Mouse (Mus musculus) heart, embryonic 15.5 days (tissue): ENCODE measurements around the gene Aox1. TPM values are rescaled to one million over a fixed set of nuclear protein-coding genes. Genes with fewer than 3 reads are reported as not detected.
A peak's percentile ranks its signal among the peaks of the same experiment; 100 is the strongest.
"Not testable (repeated sequence)": the region's sequence is repeated elsewhere in the genome, so short reads cannot be mapped to it uniquely, and the experiment has no call there.

Experiments used
- ATAC-seq: fragments of 200-750 bp; cut with Nextera tagmentation; replicated peaks from 2 replicates; pipeline ENCODE4 v1.8.0; 2017; ENCODE audit warnings: low read depth, moderate TSS enrichment; ENCODE audit not compliant: insufficient number of reproducible peaks, insufficient read depth, low FRiP score
- H3K27ac ChIP-seq: fragments of 300-500 bp; sonication (generic); 2 replicates; pipeline ENCODE4 v1.5.1; 2015; ENCODE audit warnings: mild to moderate bottlenecking, inconsistent platforms
- H3K27me3 ChIP-seq: fragments of 300-500 bp; sonication (generic); 2 replicates; pipeline ENCODE4 v1.6.1; 2015; ENCODE audit warnings: inconsistent platforms
- H3K36me3 ChIP-seq: fragments of 300-500 bp; sonication (generic); 2 replicates; pipeline ENCODE4 v1.6.1; 2015; ENCODE audit warnings: mild to moderate bottlenecking, inconsistent platforms
- H3K4me1 ChIP-seq: fragments of 300-500 bp; sonication (generic); replicated peaks from 2 replicates; pipeline ENCODE4 v1.6.1; 2015; ENCODE audit warnings: inconsistent platforms
- H3K4me2 ChIP-seq: fragments of 300-500 bp; sonication (generic); 2 replicates; pipeline ENCODE4 v1.6.1; 2015; ENCODE audit warnings: inconsistent platforms, mild to moderate bottlenecking, moderate library complexity
- H3K4me3 ChIP-seq: fragments of 300-500 bp; sonication (generic); 2 replicates; pipeline ENCODE4 v1.5.1; 2015; ENCODE audit warnings: mild to moderate bottlenecking, inconsistent platforms
- H3K9ac ChIP-seq: fragments of 300-500 bp; sonication (generic); 2 replicates; pipeline ENCODE4 v1.6.1; 2015; ENCODE audit warnings: mild to moderate bottlenecking, inconsistent platforms
- H3K9me3 ChIP-seq: fragments of 300-500 bp; sonication (generic); replicated peaks from 2 replicates; pipeline ENCODE4 v1.6.1; 2016; ENCODE audit warnings: inconsistent platforms
- WGBS: fragments of 180-500 bp; shearing (Covaris S2); methylation state at CpG from one replicate; pipeline ENCODE4 v1.1.7; 2015; ENCODE audit warnings: mixed read lengths; 5-methylcytosine and 5-hydroxymethylcytosine counted together
- polyA plus RNA-seq: library from polyadenylated mRNA; unstranded; fragments of >200 nt; fragmentation: Nextera tagmentation; extraction: Ambion mirVana; gene quantifications from 2 replicates; pipeline ENCODE4 v1.2.1, GENCODE M21; 2015

Gene Aox1
- polyA plus RNA-seq, 1 experiment from 2014 or later, result 0.67 TPM

DNA sequence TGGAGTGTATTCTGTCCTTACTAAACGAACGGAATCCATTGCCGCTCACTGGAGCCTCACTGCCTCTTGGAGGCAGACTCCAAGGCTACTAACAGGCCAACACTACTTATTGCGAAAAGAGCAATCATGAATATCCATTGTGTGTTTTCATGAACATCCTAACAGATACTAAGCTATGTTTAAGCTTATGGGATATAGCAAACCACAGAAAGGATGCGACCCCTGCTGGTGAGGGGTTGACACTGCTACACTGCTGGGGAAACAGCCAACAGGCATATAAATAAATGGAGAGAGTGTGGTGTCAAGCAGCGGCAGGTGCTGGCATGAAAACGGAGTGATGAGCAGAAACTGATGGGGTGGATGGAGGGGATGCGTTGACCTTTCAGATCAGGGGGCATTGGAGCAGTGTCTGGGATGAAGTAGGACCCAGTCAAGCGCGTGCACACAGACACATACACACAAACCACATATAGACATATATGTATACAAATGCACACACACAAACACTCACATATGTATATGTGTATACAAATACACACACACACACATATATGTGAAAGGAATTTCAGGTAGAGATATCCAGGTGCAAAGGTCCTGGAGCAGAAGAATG, 1.5 kb downstream of the Aox1 start:
- peaks cover 30% of the 10 kb centered on the region for H3K4me1 ChIP-seq
- no peaks in the 10 kb centered on the region for H3K9me3 ChIP-seq
- no peak overlapping the region for H3K4me3 ChIP-seq
- peak overlapping the region; percentile 76 for H3K27ac ChIP-seq
- no peak for ATAC-seq
- 62% methylated on average over 10 of the region's 10 CpGs for WGBS
- no peaks in the 10 kb centered on the region for H3K36me3 ChIP-seq
- H3K4me2 ChIP-seq, result peak overlapping the region; percentile 75
- H3K27me3 ChIP-seq, result 0 out of 2 replicates have a peak, but pooled peaks cover 3% of the 10 kb centered on the region
- H3K9ac ChIP-seq, result no peak overlapping the region

DNA sequence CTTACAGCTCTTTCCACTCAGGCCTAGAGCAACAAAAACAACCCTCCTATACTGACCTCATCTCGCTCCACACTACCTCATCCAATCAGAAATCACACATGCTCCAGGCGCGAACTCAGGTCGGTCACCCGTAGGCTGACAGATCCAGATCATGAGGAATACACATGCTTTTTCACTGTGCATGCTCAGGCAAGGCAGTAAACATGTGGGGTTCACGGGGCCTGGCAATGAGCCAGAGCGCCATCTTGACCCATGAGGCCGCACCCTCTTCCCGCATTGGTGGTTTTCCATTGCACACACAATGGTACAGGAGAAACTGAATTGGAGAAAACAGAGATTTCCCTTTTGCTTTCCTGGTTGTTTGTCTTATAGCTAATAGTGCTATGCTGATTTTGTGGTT, 7.6 kb downstream of the Aox1 start:
- H3K4me2 ChIP-seq, H3K4me3 ChIP-seq, H3K27me3 ChIP-seq, H3K4me1 ChIP-seq, H3K9me3 ChIP-seq, H3K36me3 ChIP-seq, H3K27ac ChIP-seq, ATAC-seq, H3K9ac ChIP-seq: not testable (repeated sequence)
- WGBS, result 89% methylated on average over 9 of the region's 9 CpGs

DNA sequence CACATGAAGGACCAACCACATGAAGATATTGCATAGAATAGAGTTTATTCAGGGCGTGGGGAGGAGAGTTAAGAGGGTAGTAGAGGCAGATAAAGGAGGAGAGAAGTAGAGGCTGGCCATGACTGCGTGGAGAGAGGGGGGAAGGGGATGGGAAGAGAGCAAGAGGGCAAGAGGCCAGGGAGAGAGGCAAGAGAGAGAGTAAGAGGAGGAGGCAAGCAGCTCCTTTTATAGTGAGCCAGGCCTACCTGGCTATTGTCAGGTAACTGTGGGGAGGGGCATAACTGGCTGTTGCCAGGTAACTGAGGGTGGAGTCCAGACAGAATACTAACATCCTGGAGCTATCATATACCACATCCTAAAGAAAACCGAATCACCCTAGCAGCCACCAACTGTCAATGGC, 15.3 kb downstream of the Aox1 start:
- ATAC-seq, result no peak
- H3K9me3 ChIP-seq, result no peaks in the 10 kb centered on the region
- no peaks in the 10 kb centered on the region for H3K27me3 ChIP-seq
- H3K4me3 ChIP-seq, result no peak overlapping the region
- no peak overlapping the region for H3K9ac ChIP-seq
- 57% methylated on average over 3 of the region's 3 CpGs for WGBS
- H3K4me2 ChIP-seq, result no peak overlapping the region
- H3K36me3 ChIP-seq, result no peaks in the 10 kb centered on the region
- H3K27ac ChIP-seq, result no peak overlapping the region
- H3K4me1 ChIP-seq, result no peaks in the 10 kb centered on the region

DNA sequence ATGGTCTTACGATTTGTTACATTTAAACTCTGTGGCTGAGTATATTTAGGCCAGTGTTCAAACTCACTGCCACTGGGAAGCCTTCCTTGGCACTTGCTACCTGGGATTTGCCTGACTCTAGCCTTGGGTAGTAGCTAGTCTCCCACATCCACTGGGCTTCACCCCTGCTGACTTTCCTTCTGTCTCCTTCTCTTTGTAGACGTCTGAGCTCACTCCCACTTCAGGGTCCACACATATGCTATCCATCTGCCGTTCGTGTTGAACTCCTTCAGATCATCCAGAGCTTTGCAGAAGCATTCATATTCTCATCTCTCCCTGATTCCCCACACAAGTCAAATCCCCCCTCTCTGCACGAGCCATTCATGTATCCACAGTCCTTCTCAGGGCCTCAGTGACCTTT, 15.8 kb downstream of the Aox1 start:
- H3K27ac ChIP-seq, result no peak overlapping the region
- 68% methylated on average over 5 of the region's 5 CpGs for WGBS
- H3K27me3 ChIP-seq, result no peaks in the 10 kb centered on the region
- H3K4me3 ChIP-seq, result no peak overlapping the region
- no peak for ATAC-seq
- H3K4me2 ChIP-seq, result no peak overlapping the region
- no peaks in the 10 kb centered on the region for H3K36me3 ChIP-seq
- H3K9ac ChIP-seq, result no peak overlapping the region
- H3K9me3 ChIP-seq, result no peaks in the 10 kb centered on the region
- H3K4me1 ChIP-seq, result no peaks in the 10 kb centered on the region

DNA sequence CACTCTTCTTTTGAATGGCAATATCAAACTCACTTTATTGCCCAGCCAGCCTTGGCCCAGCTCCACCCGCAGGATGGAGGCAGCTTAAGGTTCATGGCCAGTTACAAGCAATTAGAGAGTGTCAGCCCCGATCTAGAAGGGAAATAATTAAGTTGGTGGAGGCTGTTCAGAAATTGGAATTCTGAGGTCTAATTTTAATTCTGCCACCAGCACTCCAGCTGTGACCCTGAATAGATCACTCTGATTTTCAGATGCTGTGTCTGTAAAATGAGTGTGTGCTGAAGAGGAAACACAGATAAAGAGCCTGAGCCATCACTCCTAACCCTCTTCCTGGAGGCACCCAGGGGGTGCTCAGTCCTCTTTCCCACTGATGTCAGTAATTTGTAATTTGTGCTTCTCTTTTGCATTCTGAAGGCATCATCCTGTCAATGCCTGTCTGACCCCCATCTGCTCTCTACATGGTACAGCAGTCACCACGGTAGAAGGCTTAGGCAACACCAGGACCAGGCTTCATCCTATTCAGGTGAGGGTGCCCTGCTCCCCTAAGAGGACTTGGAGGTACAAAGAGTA, 17.1 kb downstream of the Aox1 start:
- Histone ChIP-seq H3K27ac (no peak overlapping the region), H3K4me2 (no peak overlapping the region), H3K4me3 (no peak overlapping the region), H3K9me3 (no peaks in the 10 kb centered on the region), H3K9ac (no peak overlapping the region), H3K27me3 (no peaks in the 10 kb centered on the region), H3K36me3 (no peaks in the 10 kb centered on the region), H3K4me1 (no peaks in the 10 kb centered on the region)
- 69% methylated on average over 3 of the region's 3 CpGs for WGBS
- ATAC-seq, result no peak

DNA sequence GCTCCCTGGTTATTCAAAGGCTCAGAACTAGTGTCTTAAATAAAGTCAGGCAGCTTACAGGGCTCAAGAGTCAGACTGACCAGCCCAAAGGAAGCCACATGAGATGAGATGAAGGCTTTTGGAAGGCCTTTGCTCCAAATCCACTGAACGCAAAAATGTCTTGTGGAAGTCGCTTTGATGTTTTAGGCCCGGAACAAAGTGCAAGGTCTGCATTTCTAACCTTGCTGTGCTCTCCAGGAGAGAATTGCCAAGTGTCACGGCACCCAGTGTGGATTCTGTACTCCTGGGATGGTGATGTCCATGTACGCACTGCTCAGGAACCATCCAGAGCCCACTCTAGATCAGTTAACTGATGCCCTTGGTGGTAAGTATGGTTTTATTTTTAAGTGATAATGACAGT, 19.4 kb downstream of the Aox1 start:
- Histone ChIP-seq H3K27ac (no peak overlapping the region), H3K27me3 (no peaks in the 10 kb centered on the region), H3K4me2 (no peak overlapping the region), H3K36me3 (no peaks in the 10 kb centered on the region), H3K9ac (no peak overlapping the region), H3K9me3 (no peaks in the 10 kb centered on the region), H3K4me1 (no peaks in the 10 kb centered on the region), H3K4me3 (no peak overlapping the region)
- 87% methylated on average over 5 of the region's 5 CpGs for WGBS
- no peak for ATAC-seq

DNA sequence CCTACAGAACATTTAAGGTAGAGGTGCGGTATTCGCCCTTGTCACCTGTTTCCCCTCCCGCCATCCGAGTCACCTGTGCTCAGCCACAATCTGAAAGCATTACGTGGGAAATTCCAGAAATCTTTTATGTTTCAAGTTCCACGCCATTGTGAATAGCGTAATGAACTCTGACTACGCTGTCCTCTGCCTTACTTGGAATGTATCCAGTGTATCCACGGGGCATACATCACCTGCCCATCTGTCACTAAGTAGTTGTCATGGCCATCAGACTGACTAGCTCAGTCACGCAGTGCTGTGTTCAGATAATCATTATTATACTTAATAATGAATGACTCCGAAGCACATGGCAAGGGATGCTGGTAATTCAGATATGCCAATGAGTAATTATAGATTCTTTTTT, 25.9 kb downstream of the Aox1 start:
- no peak for ATAC-seq

DNA sequence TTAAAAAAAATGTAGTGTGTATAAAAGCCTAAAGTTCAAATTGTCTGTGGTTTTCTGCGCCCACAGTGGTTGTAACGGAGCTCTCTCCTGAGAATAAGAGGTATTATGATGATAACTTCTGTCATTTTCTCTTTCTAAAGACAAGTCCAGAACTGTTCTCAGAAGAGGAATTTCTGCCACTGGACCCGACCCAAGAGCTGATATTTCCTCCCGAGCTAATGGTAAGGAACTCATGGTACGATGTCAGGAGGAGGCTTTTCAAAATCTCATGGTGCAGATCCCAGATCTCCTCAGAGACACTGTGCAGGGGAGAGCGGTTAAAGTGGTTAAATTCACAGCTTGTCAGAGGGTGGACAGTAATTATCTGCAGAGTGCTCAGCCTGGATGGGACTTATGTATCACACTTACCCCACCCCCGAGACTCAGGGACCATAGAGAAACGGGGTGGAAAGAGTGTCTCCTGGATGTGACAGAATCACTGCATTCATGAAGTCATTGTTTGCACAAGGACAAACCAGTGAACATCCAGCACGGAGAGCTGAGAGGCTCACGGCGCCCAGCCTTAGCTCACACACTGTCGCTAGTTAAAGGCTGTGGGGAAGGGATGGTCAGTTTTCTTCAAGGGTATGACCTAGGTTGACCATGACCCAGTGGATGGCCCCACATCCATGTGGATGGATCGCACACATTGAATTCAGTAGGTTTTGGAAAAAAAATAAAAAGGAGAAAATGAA, 26.5 kb downstream of the Aox1 start:
- no peak overlapping the region for H3K9ac ChIP-seq

More for the DNA sequence above, 25.9 kb downstream of the Aox1 start:
- no peaks in the 10 kb centered on the region for H3K36me3 ChIP-seq
- 83% methylated on average over 11 of the region's 11 CpGs for WGBS
- H3K4me3 ChIP-seq, result no peak overlapping the region
- H3K4me2 ChIP-seq, result no peak overlapping the region
- no peaks in the 10 kb centered on the region for H3K9me3 ChIP-seq
- H3K4me1 ChIP-seq, result no peaks in the 10 kb centered on the region
- H3K27ac ChIP-seq, result no peak overlapping the region
- no peaks in the 10 kb centered on the region for H3K27me3 ChIP-seq
- H3K9ac ChIP-seq, result no peak overlapping the region

DNA sequence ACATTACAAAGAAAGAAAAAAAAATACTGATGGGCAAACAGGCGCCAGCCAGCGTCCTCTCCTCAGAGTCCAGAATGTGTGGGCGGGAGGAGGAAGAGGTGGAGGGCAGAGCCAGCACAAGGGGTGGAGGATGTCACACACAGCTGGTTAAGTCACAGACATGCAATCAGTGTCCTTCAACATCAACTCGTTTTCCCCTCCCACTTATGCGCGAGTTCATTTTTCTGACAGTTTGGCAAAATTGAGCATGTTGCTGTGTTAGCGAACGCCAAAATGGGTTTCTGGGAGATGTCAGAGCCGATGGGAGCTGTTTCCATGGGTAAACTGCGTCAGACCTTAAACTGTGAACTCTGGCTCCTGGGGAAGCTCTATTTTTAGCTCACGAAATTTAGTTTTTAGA, 27.2 kb downstream of the Aox1 start:
- WGBS, result 52% methylated on average over 11 of the region's 11 CpGs
- Histone ChIP-seq H3K4me2 (peak overlapping the region; percentile 35; the same call in 1 of the 2 replicates), H3K4me1 (no peaks in the 10 kb centered on the region), H3K36me3 (no peaks in the 10 kb centered on the region), H3K27ac (no peak overlapping the region), H3K27me3 (no peaks in the 10 kb centered on the region), H3K9me3 (no peaks in the 10 kb centered on the region), H3K9ac (no peak overlapping the region), H3K4me3 (no peak overlapping the region)
- no peak for ATAC-seq

More for the DNA sequence above, 26.5 kb downstream of the Aox1 start:
- 68% methylated on average over 13 of the region's 13 CpGs for WGBS
- Histone ChIP-seq H3K27me3 (no peaks in the 10 kb centered on the region), H3K9me3 (no peaks in the 10 kb centered on the region), H3K4me2 (peak overlapping the region; percentile 35; the same call in 1 of the 2 replicates), H3K4me3 (no peak overlapping the region), H3K36me3 (no peaks in the 10 kb centered on the region), H3K27ac (no peak overlapping the region), H3K4me1 (no peaks in the 10 kb centered on the region)
- no peak for ATAC-seq

DNA sequence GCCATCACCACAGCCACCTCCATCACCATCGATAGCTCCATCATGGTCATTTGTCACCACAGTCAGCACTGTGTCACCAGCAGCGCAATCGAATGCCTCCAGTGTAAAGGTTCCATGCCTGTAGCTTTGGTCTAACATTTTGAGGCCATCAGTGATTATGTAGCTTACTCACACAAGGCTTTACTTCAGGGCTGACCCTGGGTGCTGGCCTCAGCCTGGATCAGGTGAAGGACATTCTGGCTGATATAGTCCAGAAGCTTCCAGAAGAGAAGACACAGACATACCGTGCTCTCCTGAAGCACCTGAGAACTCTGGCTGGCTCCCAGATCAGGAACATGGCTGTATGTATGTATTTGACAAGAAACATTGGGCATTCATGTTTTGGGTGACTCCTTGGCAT, 29.1 kb downstream of the Aox1 start:
- ATAC-seq, result no peak
- no peak overlapping the region for H3K27ac ChIP-seq
- no peak overlapping the region for H3K9ac ChIP-seq
- no peak overlapping the region for H3K4me2 ChIP-seq
- WGBS, result 91% methylated on average over 4 of the region's 4 CpGs
- no peaks in the 10 kb centered on the region for H3K27me3 ChIP-seq
- H3K4me3 ChIP-seq, result no peak overlapping the region
- no peaks in the 10 kb centered on the region for H3K9me3 ChIP-seq
- H3K4me1 ChIP-seq, result no peaks in the 10 kb centered on the region
- no peaks in the 10 kb centered on the region for H3K36me3 ChIP-seq

DNA sequence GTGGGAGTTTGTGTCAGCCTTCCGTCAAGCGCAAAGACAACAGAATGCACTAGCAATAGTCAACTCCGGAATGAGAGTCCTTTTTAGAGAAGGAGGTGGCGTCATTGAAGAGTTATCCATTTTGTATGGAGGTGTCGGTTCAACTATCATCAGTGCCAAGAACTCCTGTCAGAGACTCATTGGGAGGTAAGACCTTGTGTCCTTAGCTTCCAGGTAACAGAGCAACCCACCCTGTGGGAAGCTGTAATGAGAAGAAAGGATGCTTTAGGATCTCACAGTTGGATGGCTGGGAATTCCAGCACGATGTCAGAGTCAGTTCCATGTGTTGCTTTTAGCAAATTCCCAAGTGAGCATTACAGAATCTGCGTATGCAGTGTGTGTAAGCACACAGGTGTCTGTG, 32.4 kb downstream of the Aox1 start:
- Histone ChIP-seq H3K27me3 (no peaks in the 10 kb centered on the region), H3K4me2 (no peak overlapping the region), H3K4me1 (no peaks in the 10 kb centered on the region), H3K9me3 (no peaks in the 10 kb centered on the region), H3K27ac (no peak overlapping the region), H3K4me3 (no peak overlapping the region), H3K9ac (no peak overlapping the region), H3K36me3 (no peaks in the 10 kb centered on the region)
- 88% methylated on average over 7 of the region's 7 CpGs for WGBS
- no peak for ATAC-seq

DNA sequence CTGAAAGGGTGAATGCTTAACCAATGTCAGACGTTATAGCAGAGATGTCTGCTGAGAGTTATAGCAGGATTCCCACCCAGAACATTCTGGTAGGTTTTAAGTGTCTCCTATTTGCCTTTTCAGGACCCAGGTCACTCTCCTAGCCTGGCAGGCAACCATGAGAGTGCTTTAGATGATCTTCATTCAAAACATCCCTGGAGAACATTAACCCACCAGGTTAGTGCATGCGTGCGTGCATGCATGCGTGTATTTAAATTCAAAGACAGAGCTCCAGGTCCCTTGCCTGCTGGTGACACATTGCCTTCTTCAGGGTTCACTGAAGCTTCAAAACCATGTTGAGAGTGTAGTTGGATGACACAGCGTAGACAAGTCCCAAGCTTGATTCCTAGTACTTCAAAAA, 35.4 kb downstream of the Aox1 start:
- Histone ChIP-seq H3K9me3 (no peaks in the 10 kb centered on the region), H3K27ac (no peak overlapping the region), H3K4me1 (no peaks in the 10 kb centered on the region), H3K4me2 (no peak overlapping the region), H3K4me3 (no peak overlapping the region), H3K36me3 (no peaks in the 10 kb centered on the region), H3K27me3 (no peaks in the 10 kb centered on the region), H3K9ac (no peak overlapping the region)
- 87% methylated on average over 5 of the region's 5 CpGs for WGBS
- no peak for ATAC-seq
